Mouse (Mus musculus) heart, embryonic 12.5 days (tissue): ENCODE measurements at regions not wholly inside any gene's neighbourhood (a gene's known extent, or its start where the extent isn't known, plus 50 kb on each side); places are given as distances from the start of the nearest gene placed in this dataset.

ENCODE experiments used
- ATAC-seq: fragments of 200-750 bp; cut with Nextera tagmentation; 2 replicates; pipeline ENCODE4 v1.8.0; 2017; ENCODE audit warnings: moderate TSS enrichment, moderate library complexity; ENCODE audit not compliant: insufficient number of reproducible peaks, low FRiP score
- H3K27ac ChIP-seq: fragments of 300-500 bp; sonication (generic); 2 replicates; pipeline ENCODE4 v1.5.1; 2016; ENCODE audit warnings: mild to moderate bottlenecking, moderate library complexity; ENCODE audit not compliant: poor library complexity, severe bottlenecking
- H3K27me3 ChIP-seq: fragments of 300-500 bp; sonication (generic); replicated peaks from 2 replicates; pipeline ENCODE4 v1.6.1; 2016; ENCODE audit warnings: mild to moderate bottlenecking, moderate library complexity
- H3K36me3 ChIP-seq: fragments of 300-500 bp; sonication (generic); 2 replicates; pipeline ENCODE4 v1.6.1; 2016; ENCODE audit warnings: mild to moderate bottlenecking, moderate library complexity
- H3K4me1 ChIP-seq: fragments of 300-500 bp; sonication (generic); replicated peaks from 2 replicates; pipeline ENCODE4 v1.6.1; 2016; ENCODE audit warnings: mild to moderate bottlenecking
- H3K4me2 ChIP-seq: fragments of 300-500 bp; sonication (generic); 2 replicates; pipeline ENCODE4 v1.6.1; 2016; ENCODE audit warnings: mild to moderate bottlenecking, moderate library complexity
- H3K4me3 ChIP-seq: fragments of 300-500 bp; sonication (generic); 2 replicates; pipeline ENCODE4 v1.5.1; 2016; ENCODE audit warnings: mild to moderate bottlenecking
- H3K9ac ChIP-seq: fragments of 300-500 bp; sonication (generic); 2 replicates; pipeline ENCODE4 v1.6.1; 2016; ENCODE audit warnings: mild to moderate bottlenecking, moderate library complexity
- H3K9me3 ChIP-seq: fragments of 300-500 bp; sonication (generic); replicated peaks from 2 replicates; pipeline ENCODE4 v1.6.1; 2016; ENCODE audit warnings: mild to moderate bottlenecking, moderate library complexity
- WGBS: fragments of 180-500 bp; shearing (Covaris S2); methylation state at CpG from one replicate; pipeline ENCODE4 v1.1.7; 2016; 5-methylcytosine and 5-hydroxymethylcytosine counted together

GRCm38 (mm10) chr15:86737945-86738344 lies 523.7 kb downstream of the Tbc1d22a start:
- Histone ChIP-seq H3K4me1 (no peaks in the 10 kb centered on the region), H3K27ac (no peak overlapping the region), H3K36me3 (no peaks in the 10 kb centered on the region), H3K9me3 (no peaks in the 10 kb centered on the region), H3K4me2 (no peak overlapping the region), H3K9ac (no peak overlapping the region), H3K27me3 (no peaks in the 10 kb centered on the region), H3K4me3 (no peak overlapping the region)
- no peak for ATAC-seq

- Histone ChIP-seq H3K4me3 (no peak overlapping the region), H3K36me3 (no peaks in the 10 kb centered on the region), H3K9me3 (no peaks in the 10 kb centered on the region), H3K27ac (no peak overlapping the region), H3K4me2 (no peak overlapping the region), H3K27me3 (no peaks in the 10 kb centered on the region), H3K4me1 (no peaks in the 10 kb centered on the region), H3K9ac (no peak overlapping the region)
- no peak for ATAC-seq
- WGBS = 60% methylated on average over 5 of the region's 5 CpGs
Observed at GRCm38 (mm10) chr15:86738356-86738755, 524.1 kb downstream of the Tbc1d22a start.

GRCm38 (mm10) chr15:86738776-86739175 lies 524.5 kb downstream of the Tbc1d22a start:
- H3K4me1 ChIP-seq = no peaks in the 10 kb centered on the region
- no peaks in the 10 kb centered on the region for H3K9me3 ChIP-seq
- H3K4me2 ChIP-seq = no peak overlapping the region
- no peak for ATAC-seq
- no peak overlapping the region for H3K4me3 ChIP-seq
- 77% methylated on average over 5 of the region's 5 CpGs for WGBS
- no peak overlapping the region for H3K27ac ChIP-seq
- H3K9ac ChIP-seq = no peak overlapping the region
- H3K27me3 ChIP-seq = no peaks in the 10 kb centered on the region
- no peaks in the 10 kb centered on the region for H3K36me3 ChIP-seq

- H3K4me1 ChIP-seq = no peaks in the 10 kb centered on the region
- no peak; the same call in 1 of the 2 replicates for ATAC-seq
- H3K9me3 ChIP-seq = no peaks in the 10 kb centered on the region
- WGBS = 40% methylated on average over 10 of the region's 10 CpGs
- H3K4me3 ChIP-seq = no peak overlapping the region
- H3K27me3 ChIP-seq = 0 out of 2 replicates have a peak, but pooled peaks cover 3% of the 10 kb centered on the region
- H3K4me2 ChIP-seq = no peak overlapping the region
- H3K36me3 ChIP-seq = no peaks in the 10 kb centered on the region
- no peak overlapping the region for H3K9ac ChIP-seq
- H3K27ac ChIP-seq = no peak overlapping the region
Observed at GRCm38 (mm10) chr15:86751436-86752136, 537.3 kb downstream of the Tbc1d22a start.

GRCm38 (mm10) chr15:86763581-86764375 lies 549.5 kb downstream of the Tbc1d22a start:
- Histone ChIP-seq H3K9me3 (peaks cover 5% of the 10 kb centered on the region), H3K36me3 (no peaks in the 10 kb centered on the region), H3K9ac (no peak overlapping the region), H3K4me3 (no peak overlapping the region), H3K4me1 (no peaks in the 10 kb centered on the region), H3K4me2 (no peak overlapping the region), H3K27ac (no peak overlapping the region), H3K27me3 (no peaks in the 10 kb centered on the region)
- no peak for ATAC-seq
- WGBS = 83% methylated on average over 10 of the region's 10 CpGs

- ATAC-seq = no peak
- no peak overlapping the region for H3K4me3 ChIP-seq
- no peaks in the 10 kb centered on the region for H3K36me3 ChIP-seq
- H3K9me3 ChIP-seq = peaks cover 5% of the 10 kb centered on the region
- no peak overlapping the region for H3K27ac ChIP-seq
- no peaks in the 10 kb centered on the region for H3K27me3 ChIP-seq
- H3K4me2 ChIP-seq = no peak overlapping the region
- no peak overlapping the region for H3K9ac ChIP-seq
- 74% methylated on average over 2 of the region's 2 CpGs for WGBS
- no peaks in the 10 kb centered on the region for H3K4me1 ChIP-seq
Observed at GRCm38 (mm10) chr15:86767623-86768022, 553.4 kb downstream of the Tbc1d22a start.

GRCm38 (mm10) chr15:86773041-86773440 lies 558.8 kb downstream of the Tbc1d22a start:
- H3K4me3 ChIP-seq = no peak overlapping the region
- H3K9ac ChIP-seq = no peak overlapping the region
- no peak for ATAC-seq
- 59% methylated on average over 7 of the region's 7 CpGs for WGBS
- no peak overlapping the region for H3K27ac ChIP-seq
- H3K4me1 ChIP-seq = no peaks in the 10 kb centered on the region
- no peak overlapping the region for H3K4me2 ChIP-seq
- H3K36me3 ChIP-seq = no peaks in the 10 kb centered on the region
- H3K27me3 ChIP-seq = peaks cover 8% of the 10 kb centered on the region; the same call in 1 of the 2 replicates
- no peaks in the 10 kb centered on the region for H3K9me3 ChIP-seq

- no peaks in the 10 kb centered on the region for H3K9me3 ChIP-seq
- no peaks in the 10 kb centered on the region for H3K4me1 ChIP-seq
- no peak overlapping the region for H3K9ac ChIP-seq
- 63% methylated on average over 11 of the region's 11 CpGs for WGBS
- no peaks in the 10 kb centered on the region for H3K36me3 ChIP-seq
- peaks cover 8% of the 10 kb centered on the region; the same call in 1 of the 2 replicates for H3K27me3 ChIP-seq
- no peak overlapping the region for H3K27ac ChIP-seq
- no peak overlapping the region for H3K4me2 ChIP-seq
- H3K4me3 ChIP-seq = no peak overlapping the region
- no peak for ATAC-seq
Observed at GRCm38 (mm10) chr15:86777998-86778397, 563.7 kb downstream of the Tbc1d22a start.

- Histone ChIP-seq H3K9ac (no peak overlapping the region), H3K4me1 (no peaks in the 10 kb centered on the region), H3K4me3 (no peak overlapping the region), H3K9me3 (no peaks in the 10 kb centered on the region), H3K36me3 (no peaks in the 10 kb centered on the region), H3K27me3 (no peaks in the 10 kb centered on the region), H3K4me2 (no peak overlapping the region), H3K27ac (no peak overlapping the region)
- 88% methylated on average over 11 of the region's 11 CpGs for WGBS
- ATAC-seq = no peak
Observed at GRCm38 (mm10) chr15:86781160-86781559, 566.9 kb downstream of the Tbc1d22a start.

GRCm38 (mm10) chr15:86794716-86795115 lies 580.5 kb downstream of the Tbc1d22a start:
- no peak for ATAC-seq
- Histone ChIP-seq H3K4me3 (no peak overlapping the region), H3K9me3 (no peaks in the 10 kb centered on the region; the same call in 1 of the 2 replicates), H3K36me3 (no peaks in the 10 kb centered on the region), H3K27me3 (no peaks in the 10 kb centered on the region), H3K9ac (no peak overlapping the region), H3K4me2 (no peak overlapping the region), H3K4me1 (no peaks in the 10 kb centered on the region), H3K27ac (no peak overlapping the region)
- 72% methylated on average over 3 of the region's 3 CpGs for WGBS

- H3K27me3 ChIP-seq = no peaks in the 10 kb centered on the region
- no peak for ATAC-seq
- no peaks in the 10 kb centered on the region; the same call in 1 of the 2 replicates for H3K9me3 ChIP-seq
- H3K36me3 ChIP-seq = no peaks in the 10 kb centered on the region
- 86% methylated on average over 9 of the region's 9 CpGs for WGBS
- no peak overlapping the region for H3K4me2 ChIP-seq
- H3K4me3 ChIP-seq = no peak overlapping the region
- no peaks in the 10 kb centered on the region for H3K4me1 ChIP-seq
- H3K9ac ChIP-seq = no peak overlapping the region
- H3K27ac ChIP-seq = no peak overlapping the region
Observed at GRCm38 (mm10) chr15:86798474-86799178, 584.4 kb downstream of the Tbc1d22a start.
